Mouse (Mus musculus): Measurements from ENCODE around the gene Rbm33.

DNA sequence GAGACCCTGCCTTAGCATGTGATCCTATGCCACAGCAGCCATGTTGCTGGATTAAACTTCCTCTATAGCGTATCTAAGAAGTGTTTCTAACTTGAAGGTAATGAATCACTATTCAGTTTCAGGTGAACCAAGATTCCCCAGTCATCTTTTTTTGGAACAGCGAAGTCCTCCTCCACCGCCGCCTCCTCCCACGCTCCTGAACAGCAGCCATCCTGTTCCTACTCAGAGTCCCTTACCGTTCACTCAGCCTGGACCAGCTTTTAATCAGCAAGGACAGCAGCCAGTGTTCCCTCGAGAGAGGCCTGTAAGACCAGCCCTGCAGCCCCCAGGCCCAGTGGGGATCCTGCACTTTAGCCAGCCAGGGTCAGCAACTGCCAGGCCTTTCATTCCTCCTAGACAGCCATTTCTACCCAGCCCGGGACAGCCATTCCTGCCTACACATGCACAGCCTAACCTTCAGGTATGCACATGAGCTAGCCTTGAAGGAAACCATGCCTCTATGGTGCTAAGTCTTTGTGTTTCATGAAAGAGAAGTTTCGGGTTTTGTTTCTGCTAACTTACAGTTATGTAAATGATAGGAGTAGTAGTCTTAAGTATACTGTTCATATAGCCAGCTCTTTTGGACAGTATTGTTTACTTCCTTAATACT lies 70.7 kb downstream of the Rbm33 start:
- TF ChIP-seq CTCF (IDR thresholded peaks at IDR 0.05): no peak
- no peak for TF ChIP-seq EP300 (IDR thresholded peaks at IDR 0.05)
